Mouse (Mus musculus): Measurements from ENCODE around the gene Tomm40l.

Gene Tomm40l

GRCm38 (mm10) chr1:171222238-171223155, at the start of gene Tomm40l:
TSS of gene Tomm40l (minus strand) at chr1:171222514.
- in situ Hi-C loops (cut with MboI, MseI), result loop anchor here (5.0 kb wide), 1 partner anchor 105 kb away; no protein-coding TSS in a partner anchor

GRCm38 (mm10) chr1:171272086-171272485, 49.8 kb upstream of the Tomm40l start:
- in situ Hi-C loops (cut with MboI, MseI), result no loop called here

- in situ Hi-C loops (cut with MboI, MseI), result no loop called here
Observed at GRCm38 (mm10) chr1:171271622-171272021, 49.3 kb upstream of the Tomm40l start.

GRCm38 (mm10) chr1:171271196-171271595, 48.9 kb upstream of the Tomm40l start:
- in situ Hi-C loops (cut with MboI, MseI), result no loop called here

GRCm38 (mm10) chr1:171270573-171270900, 48.2 kb upstream of the Tomm40l start:
- in situ Hi-C loops (cut with MboI, MseI), result no loop called here

- in situ Hi-C loops (cut with MboI, MseI), result no loop called here
Observed at GRCm38 (mm10) chr1:171269848-171270572, 47.7 kb upstream of the Tomm40l start, which contains the start of gene B4galt3. TSS of gene B4galt3 (plus strand) at chr1:171270328.

- in situ Hi-C loops (cut with MboI, MseI), result no loop called here
Observed at GRCm38 (mm10) chr1:171268341-171268740, 46.0 kb upstream of the Tomm40l start.

- in situ Hi-C loops (cut with MboI, MseI), result no loop called here
Observed at GRCm38 (mm10) chr1:171265971-171266744, 43.8 kb upstream of the Tomm40l start.

- in situ Hi-C loops (cut with MboI, MseI), result no loop called here
Observed at GRCm38 (mm10) chr1:171263666-171264461, 41.5 kb upstream of the Tomm40l start.

GRCm38 (mm10) chr1:171263185-171263611, 40.9 kb upstream of the Tomm40l start:
- in situ Hi-C loops (cut with MboI, MseI), result no loop called here

- in situ Hi-C loops (cut with MboI, MseI), result no loop called here
Observed at GRCm38 (mm10) chr1:171262594-171263130, 40.3 kb upstream of the Tomm40l start.

GRCm38 (mm10) chr1:171260316-171260715, 38.0 kb upstream of the Tomm40l start:
- in situ Hi-C loops (cut with MboI, MseI), result no loop called here

- in situ Hi-C loops (cut with MboI, MseI), result no loop called here
Observed at GRCm38 (mm10) chr1:171258921-171259320, 36.6 kb upstream of the Tomm40l start.

- in situ Hi-C loops (cut with MboI, MseI), result no loop called here
Observed at GRCm38 (mm10) chr1:171257781-171258180, 35.5 kb upstream of the Tomm40l start.

GRCm38 (mm10) chr1:171256937-171257548, 34.7 kb upstream of the Tomm40l start:
- in situ Hi-C loops (cut with MboI, MseI), result no loop called here

- in situ Hi-C loops (cut with MboI, MseI), result no loop called here
Observed at GRCm38 (mm10) chr1:171256095-171256818, 33.9 kb upstream of the Tomm40l start.

- in situ Hi-C loops (cut with MboI, MseI), result no loop called here
Observed at GRCm38 (mm10) chr1:171252415-171252814, 30.1 kb upstream of the Tomm40l start.

- in situ Hi-C loops (cut with MboI, MseI), result no loop called here
Observed at GRCm38 (mm10) chr1:171251594-171252324, 29.4 kb upstream of the Tomm40l start.
